Mouse (Mus musculus) testis, adult 2 months (tissue): ENCODE measurements around the gene Bcl2l1. TPM values are rescaled to one million over a fixed set of nuclear protein-coding genes. Genes with fewer than 3 reads are reported as not detected.

Experiments used
- H3K27ac ChIP-seq: fragments of 200-500 bp; 2 replicates; pipeline ENCODE4 v1.5.1; 2012; ENCODE audit warnings: low read depth, low read length; ENCODE audit not compliant: control insufficient read depth, insufficient read depth
- H3K27me3 ChIP-seq: fragments of 200-500 bp; 2 replicates; pipeline ENCODE4 v1.6.1; 2012; ENCODE audit warnings: mild to moderate bottlenecking, low read length, moderate library complexity; ENCODE audit not compliant: control insufficient read depth, insufficient read depth
- H3K36me3 ChIP-seq: fragments of 200-500 bp; 2 replicates; pipeline ENCODE4 v1.6.1; 2012; ENCODE audit warnings: mild to moderate bottlenecking, low read length; ENCODE audit not compliant: control insufficient read depth, insufficient read depth
- H3K4me1 ChIP-seq: fragments of 200-500 bp; 2 replicates; pipeline ENCODE4 v1.6.1; 2012; ENCODE audit warnings: low read length; ENCODE audit not compliant: control insufficient read depth, insufficient read depth
- H3K4me3 ChIP-seq: fragments of 200-500 bp; 2 replicates; pipeline ENCODE4 v1.5.1; 2012; ENCODE audit warnings: low read depth, mild to moderate bottlenecking, low read length, moderate library complexity, mixed read lengths; ENCODE audit not compliant: control insufficient read depth
- CTCF ChIP-seq: fragments of 200-500 bp; IDR thresholded peaks from 2 replicates; pipeline ENCODE4 v1.5.1; 2012; ENCODE audit warnings: low read depth, mild to moderate bottlenecking, inconsistent platforms, low read length, moderate library complexity; ENCODE audit not compliant: control insufficient read depth, insufficient read depth, insufficient replicate concordance
- POLR2A ChIP-seq: fragments of 200-500 bp; IDR thresholded peaks from 2 replicates; pipeline ENCODE4 v1.6.1; 2012; ENCODE audit warnings: low read depth, mild to moderate bottlenecking, inconsistent platforms, low read length, moderate library complexity; ENCODE audit not compliant: control insufficient read depth
- polyA plus RNA-seq: library from polyadenylated mRNA; depleted of rRNA; stranded (reverse); fragments of >200 nt; gene quantifications from 2 replicates; pipeline ENCODE4 v1.2.3, GENCODE M21; 2012

Gene Bcl2l1
- polyA plus RNA-seq, 1 experiment, result 74.9 TPM

GRCm38 (mm10) chr2:152847815-152848302, 16.3 kb upstream of the Bcl2l1 start, which contains the start of gene Tpx2:
Gene Tpx2 (plus strand): TSS chr2:152847964.
- peak within 1 kb of the TSS; percentile 95 for H3K27ac ChIP-seq
- no peaks in the 10 kb centered on the region for H3K36me3 ChIP-seq
- H3K27me3 ChIP-seq, result no peaks in the 10 kb centered on the region
- peak within 1 kb of the TSS; percentile 95 for H3K4me3 ChIP-seq
- TF ChIP-seq CTCF, result no peak
- peak; percentile 81 for TF ChIP-seq POLR2A
- no peaks in the 10 kb centered on the region for H3K4me1 ChIP-seq

GRCm38 (mm10) chr2:152847057-152847814, 15.7 kb upstream of the Bcl2l1 start:
- peak overlapping the region; percentile 43; the same call in 1 of the 2 replicates for H3K27ac ChIP-seq
- H3K4me1 ChIP-seq, result no peaks in the 10 kb centered on the region
- peak overlapping the region; percentile 95 for H3K4me3 ChIP-seq

GRCm38 (mm10) chr2:152842741-152843140, 11.2 kb upstream of the Bcl2l1 start:
- H3K4me3 ChIP-seq, result no peak overlapping the region
- no peaks in the 10 kb centered on the region for H3K4me1 ChIP-seq
- no peak overlapping the region for H3K27ac ChIP-seq
- no peaks in the 10 kb centered on the region for H3K27me3 ChIP-seq
- TF ChIP-seq POLR2A (no peak), CTCF (no peak)
- H3K36me3 ChIP-seq, result no peaks in the 10 kb centered on the region

More at GRCm38 (mm10) chr2:152847057-152847814, 15.7 kb upstream of the Bcl2l1 start:
- TF ChIP-seq CTCF, result no peak
- no peak for TF ChIP-seq POLR2A
- H3K36me3 ChIP-seq, result no peaks in the 10 kb centered on the region
- H3K27me3 ChIP-seq, result no peaks in the 10 kb centered on the region

- Histone ChIP-seq H3K27me3 (no peaks in the 10 kb centered on the region), H3K36me3 (no peaks in the 10 kb centered on the region), H3K27ac (no peak overlapping the region), H3K4me3 (no peak overlapping the region), H3K4me1 (no peaks in the 10 kb centered on the region)
- no peak for TF ChIP-seq POLR2A
- TF ChIP-seq CTCF, result no peak
These were observed 7.7 kb upstream of the Bcl2l1 start for GRCm38 (mm10) chr2:152839256-152839655.

GRCm38 (mm10) chr2:152830021-152830921, 1.3 kb downstream of the Bcl2l1 start:
- TF ChIP-seq CTCF (no peak; the same call in 1 of the 2 replicates), POLR2A (peak; percentile 63)
- Histone ChIP-seq H3K4me3 (peak overlapping the region; percentile 97), H3K27me3 (no peaks in the 10 kb centered on the region), H3K36me3 (peaks cover 1% of the 10 kb centered on the region), H3K27ac (peak overlapping the region; percentile 83), H3K4me1 (peaks cover 7% of the 10 kb centered on the region)

GRCm38 (mm10) chr2:152829367-152829881, 2.1 kb downstream of the Bcl2l1 start:
- peak overlapping the region; percentile 97 for H3K4me3 ChIP-seq
- TF ChIP-seq CTCF, result no peak
- no peak for TF ChIP-seq POLR2A
- no peaks in the 10 kb centered on the region for H3K27me3 ChIP-seq
- peaks cover 10% of the 10 kb centered on the region for H3K4me1 ChIP-seq
- peak overlapping the region; percentile 83; the same call in 1 of the 2 replicates for H3K27ac ChIP-seq
- H3K36me3 ChIP-seq, result peaks cover 1% of the 10 kb centered on the region
